Mouse (Mus musculus): ENCODE measurements at regions not wholly inside any gene's neighbourhood (a gene's known extent, or its start where the extent isn't known, plus 50 kb on each side); places are given as distances from the start of the nearest gene placed in this dataset.

DNA sequence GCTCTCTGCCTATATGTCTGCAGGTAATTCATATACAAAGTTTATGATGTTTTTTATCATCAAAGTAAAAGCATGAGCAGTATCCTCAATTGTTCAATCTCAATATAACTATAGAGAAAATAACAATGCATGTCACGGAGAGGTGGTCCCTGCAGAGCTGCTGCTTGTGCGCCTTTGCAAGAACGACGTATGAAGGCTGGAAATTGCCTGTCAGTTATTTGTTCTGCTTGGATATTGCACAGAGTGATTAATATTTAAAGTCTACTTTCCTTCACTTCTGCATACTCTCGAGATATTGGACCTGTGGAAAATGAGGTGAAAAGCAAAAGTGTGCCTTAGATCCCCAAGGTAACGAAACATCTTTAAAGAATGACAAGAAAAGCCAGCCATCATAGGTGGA lies 362.8 kb downstream of the Lmo7 start:
- Histone ChIP-seq H3K27me3 (ENCODE audit: control insufficient read depth, insufficient read depth, low read length) (no peaks in the 10 kb centered on the region), H3K4me3 (ENCODE audit: control insufficient read depth, low read depth, low read length) (no peak overlapping the region), H3K36me3 (ENCODE audit: control insufficient read depth, insufficient read depth, low read length) (no peaks in the 10 kb centered on the region), H3K4me1 (ENCODE audit: control insufficient read depth, insufficient read depth, low read length) (no peaks in the 10 kb centered on the region), H3K27ac (ENCODE audit: control insufficient read depth, insufficient read depth, low read depth, low read length) (no peak overlapping the region)
- TF ChIP-seq POLR2A (IDR thresholded peaks at IDR 0.05; ENCODE audit: control insufficient read depth, low read depth, low read length): no peak
- TF ChIP-seq CTCF (IDR thresholded peaks at IDR 0.05; ENCODE audit: control insufficient read depth, insufficient read depth, insufficient replicate concordance, low read depth, low read length): no peak

DNA sequence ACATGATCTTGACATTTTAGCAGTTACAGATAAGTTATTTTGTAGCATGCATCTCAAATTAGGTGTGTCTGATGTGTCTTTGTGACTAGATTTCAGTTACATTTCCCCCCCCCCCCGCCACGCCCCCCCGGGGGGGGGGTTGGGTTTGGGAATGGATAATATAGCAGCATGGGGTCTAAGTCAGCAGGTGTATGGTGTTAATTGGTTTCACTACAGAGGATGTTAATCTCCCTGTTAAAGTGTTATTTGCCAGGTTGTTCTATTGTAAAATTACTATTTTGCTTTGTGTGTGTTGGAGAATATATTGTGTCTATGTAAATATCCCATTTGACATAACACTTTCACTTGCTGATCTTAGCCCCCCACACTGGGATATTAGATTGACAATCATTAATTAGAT lies 319.2 kb downstream of the Lmo7 start:
- Histone ChIP-seq H3K27ac (ENCODE audit: control insufficient read depth, insufficient read depth, low read depth, low read length) (no peak overlapping the region), H3K4me1 (ENCODE audit: control insufficient read depth, insufficient read depth, low read length) (no peaks in the 10 kb centered on the region), H3K27me3 (ENCODE audit: control insufficient read depth, insufficient read depth, low read length) (no peaks in the 10 kb centered on the region), H3K36me3 (ENCODE audit: control insufficient read depth, insufficient read depth, low read length) (no peaks in the 10 kb centered on the region), H3K4me3 (ENCODE audit: control insufficient read depth, low read depth, low read length) (no peak overlapping the region)
- TF ChIP-seq POLR2A (IDR thresholded peaks at IDR 0.05; ENCODE audit: control insufficient read depth, low read depth, low read length): no peak

DNA sequence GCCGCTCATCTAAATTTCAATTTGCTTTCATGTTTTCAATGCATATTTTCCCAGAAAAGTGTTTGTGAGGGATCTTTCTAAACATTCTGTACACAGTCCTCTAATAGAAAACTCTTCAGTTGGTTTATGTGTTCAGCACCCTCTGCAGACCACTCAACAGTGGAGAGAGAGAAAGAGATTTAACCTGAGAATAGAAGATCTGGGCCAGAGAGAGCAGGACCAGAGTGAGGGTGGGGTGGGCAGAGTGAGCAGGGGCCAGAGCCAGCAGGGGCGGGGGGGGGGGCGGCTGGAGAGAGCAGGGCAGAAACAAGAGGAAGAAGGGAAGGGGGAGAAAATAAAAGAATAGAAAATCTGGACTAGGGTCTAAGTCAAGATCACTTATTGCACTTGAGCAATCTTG lies 318.7 kb downstream of the Lmo7 start:
- Histone ChIP-seq H3K36me3 (ENCODE audit: control insufficient read depth, insufficient read depth, low read length) (no peaks in the 10 kb centered on the region), H3K4me3 (ENCODE audit: control insufficient read depth, low read depth, low read length) (no peak overlapping the region), H3K27me3 (ENCODE audit: control insufficient read depth, insufficient read depth, low read length) (no peaks in the 10 kb centered on the region), H3K4me1 (ENCODE audit: control insufficient read depth, insufficient read depth, low read length) (no peaks in the 10 kb centered on the region), H3K27ac (ENCODE audit: control insufficient read depth, insufficient read depth, low read depth, low read length) (no peak overlapping the region)
- TF ChIP-seq CTCF (IDR thresholded peaks at IDR 0.05; ENCODE audit: control insufficient read depth, insufficient read depth, insufficient replicate concordance, low read depth, low read length) (no peak), POLR2A (IDR thresholded peaks at IDR 0.05; ENCODE audit: control insufficient read depth, low read depth, low read length) (no peak)

DNA sequence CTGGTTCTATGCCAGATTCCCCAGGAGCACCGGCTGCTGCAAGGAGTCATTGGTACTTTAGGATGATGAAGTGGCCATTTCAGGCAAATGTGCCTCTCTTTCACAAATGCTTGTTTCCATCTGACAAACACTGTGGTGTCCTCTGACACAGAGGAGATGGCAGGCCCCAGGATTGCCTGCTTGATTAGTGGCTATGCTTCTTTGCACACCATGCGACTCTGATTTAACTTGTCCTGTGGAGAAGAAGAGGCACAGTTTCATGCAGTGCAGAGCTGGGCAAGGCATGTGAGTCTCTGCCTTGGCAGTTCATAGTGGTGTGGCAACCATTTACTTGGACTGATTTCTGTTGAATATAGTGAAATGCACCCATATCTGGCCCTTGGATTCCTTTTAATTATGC lies 308.4 kb downstream of the Lmo7 start:
- TF ChIP-seq POLR2A (IDR thresholded peaks at IDR 0.05; ENCODE audit: control insufficient read depth, low read depth, low read length): no peak
- no peak for TF ChIP-seq CTCF (IDR thresholded peaks at IDR 0.05; ENCODE audit: control insufficient read depth, insufficient read depth, insufficient replicate concordance, low read depth, low read length)

DNA sequence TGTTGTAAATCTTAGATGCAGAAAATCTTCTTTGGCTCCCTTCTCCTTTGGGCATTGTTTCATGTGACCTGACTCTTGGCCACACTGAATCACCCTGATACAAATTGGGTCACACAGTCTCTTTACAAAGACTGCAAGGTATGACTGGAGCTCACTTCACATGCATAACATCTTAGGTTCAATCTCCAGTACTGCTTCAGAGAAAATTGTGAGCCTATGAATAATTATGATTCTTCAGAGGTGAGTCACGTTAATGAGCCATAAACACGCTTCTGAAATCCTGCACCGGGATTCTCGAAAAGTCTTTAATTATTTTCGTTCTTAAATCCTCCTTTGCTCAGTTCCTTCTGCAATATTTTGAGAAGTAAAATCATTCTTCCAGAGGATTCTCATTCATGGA lies 307.7 kb downstream of the Lmo7 start:
- H3K4me1 ChIP-seq (ENCODE audit: control insufficient read depth, insufficient read depth, low read length): no peaks in the 10 kb centered on the region
- no peaks in the 10 kb centered on the region for H3K36me3 ChIP-seq (ENCODE audit: control insufficient read depth, insufficient read depth, low read length)
- no peak overlapping the region for H3K4me3 ChIP-seq (ENCODE audit: control insufficient read depth, low read depth, low read length)
- H3K27ac ChIP-seq (ENCODE audit: control insufficient read depth, insufficient read depth, low read depth, low read length): no peak overlapping the region
- TF ChIP-seq POLR2A (IDR thresholded peaks at IDR 0.05; ENCODE audit: control insufficient read depth, low read depth, low read length) (no peak), CTCF (IDR thresholded peaks at IDR 0.05; ENCODE audit: control insufficient read depth, insufficient read depth, insufficient replicate concordance, low read depth, low read length) (no peak)
- no peaks in the 10 kb centered on the region for H3K27me3 ChIP-seq (ENCODE audit: control insufficient read depth, insufficient read depth, low read length)

More for the DNA sequence above, 308.4 kb downstream of the Lmo7 start:
- H3K4me1 ChIP-seq (ENCODE audit: control insufficient read depth, insufficient read depth, low read length): no peaks in the 10 kb centered on the region
- H3K4me3 ChIP-seq (ENCODE audit: control insufficient read depth, low read depth, low read length): no peak overlapping the region
- H3K36me3 ChIP-seq (ENCODE audit: control insufficient read depth, insufficient read depth, low read length): no peaks in the 10 kb centered on the region
- H3K27me3 ChIP-seq (ENCODE audit: control insufficient read depth, insufficient read depth, low read length): no peaks in the 10 kb centered on the region
- H3K27ac ChIP-seq (ENCODE audit: control insufficient read depth, insufficient read depth, low read depth, low read length): no peak overlapping the region

DNA sequence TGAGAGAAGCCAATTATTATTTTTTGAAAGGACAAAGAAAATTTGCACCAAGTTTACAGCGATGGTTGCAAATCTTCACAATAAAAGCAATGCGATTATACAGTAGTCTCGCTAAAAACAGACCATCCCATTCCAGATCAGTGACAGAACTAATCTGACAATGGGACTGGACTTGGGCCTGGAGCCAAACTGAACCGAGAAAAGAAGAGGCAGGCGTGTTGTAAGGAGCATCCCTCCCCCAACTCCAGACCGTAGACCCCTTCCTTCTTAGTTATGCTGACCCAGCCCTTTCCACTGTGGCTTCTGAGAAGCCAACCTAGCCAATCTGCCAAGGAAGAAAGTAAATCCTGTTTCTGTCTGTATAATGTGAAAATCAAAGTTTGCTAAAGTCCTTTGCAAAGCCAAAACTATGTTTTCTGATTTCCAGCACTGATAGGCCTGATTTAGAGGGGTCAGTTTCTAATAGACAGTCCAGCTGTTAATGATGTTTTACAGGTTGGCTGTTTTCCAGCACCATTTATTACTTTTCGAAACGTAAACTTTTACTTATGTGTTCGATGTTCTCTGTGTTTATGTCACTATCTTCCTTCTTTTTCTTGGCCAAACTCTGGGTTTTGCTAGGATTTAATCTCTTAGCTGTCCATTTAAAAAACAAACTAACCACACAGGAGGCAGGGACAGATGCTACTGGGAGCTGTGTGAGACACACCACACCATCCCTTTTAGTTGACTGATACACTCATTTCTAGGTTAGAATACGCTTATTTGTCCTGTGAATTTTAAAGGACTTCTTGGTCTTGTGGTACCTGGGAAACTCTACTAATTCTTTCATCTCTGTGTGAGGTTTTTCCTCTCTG lies 301.5 kb downstream of the Lmo7 start:
- no peak overlapping the region for H3K27ac ChIP-seq (ENCODE audit: control insufficient read depth, insufficient read depth, low read depth, low read length)
- H3K4me1 ChIP-seq (ENCODE audit: control insufficient read depth, insufficient read depth, low read length): no peaks in the 10 kb centered on the region
- no peaks in the 10 kb centered on the region for H3K36me3 ChIP-seq (ENCODE audit: control insufficient read depth, insufficient read depth, low read length)
- TF ChIP-seq CTCF (IDR thresholded peaks at IDR 0.05; ENCODE audit: control insufficient read depth, insufficient read depth, insufficient replicate concordance, low read depth, low read length) (no peak), POLR2A (IDR thresholded peaks at IDR 0.05; ENCODE audit: control insufficient read depth, low read depth, low read length) (no peak)
- no peak overlapping the region for H3K4me3 ChIP-seq (ENCODE audit: control insufficient read depth, low read depth, low read length)
- H3K27me3 ChIP-seq (ENCODE audit: control insufficient read depth, insufficient read depth, low read length): no peaks in the 10 kb centered on the region

DNA sequence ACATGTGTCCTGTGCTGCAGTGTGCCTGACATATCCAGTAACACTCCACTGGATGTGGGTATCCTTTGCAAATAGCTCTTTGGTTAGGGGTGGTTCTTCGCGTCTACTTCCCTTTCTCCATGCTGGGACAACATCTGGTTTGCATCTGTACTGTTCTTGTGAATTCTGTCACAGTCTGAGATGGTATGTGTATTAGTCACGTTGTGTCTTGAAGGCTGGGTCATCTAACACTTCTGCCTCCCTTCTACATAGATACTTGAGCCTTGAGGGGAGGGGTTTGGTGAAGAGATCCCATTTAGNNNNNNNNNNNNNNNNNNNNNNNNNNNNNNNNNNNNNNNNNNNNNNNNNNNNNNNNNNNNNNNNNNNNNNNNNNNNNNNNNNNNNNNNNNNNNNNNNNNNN lies 294.9 kb downstream of the Lmo7 start:
- H3K36me3 ChIP-seq (ENCODE audit: control insufficient read depth, insufficient read depth, low read length): no peaks in the 10 kb centered on the region
- H3K4me1 ChIP-seq (ENCODE audit: control insufficient read depth, insufficient read depth, low read length): peaks cover 6% of the 10 kb centered on the region
- no peaks in the 10 kb centered on the region for H3K27me3 ChIP-seq (ENCODE audit: control insufficient read depth, insufficient read depth, low read length)
- H3K4me3 ChIP-seq (ENCODE audit: control insufficient read depth, low read depth, low read length): no peak overlapping the region
- no peak for TF ChIP-seq POLR2A (IDR thresholded peaks at IDR 0.05; ENCODE audit: control insufficient read depth, low read depth, low read length)
- TF ChIP-seq CTCF (IDR thresholded peaks at IDR 0.05; ENCODE audit: control insufficient read depth, insufficient read depth, insufficient replicate concordance, low read depth, low read length): no peak
- H3K27ac ChIP-seq (ENCODE audit: control insufficient read depth, insufficient read depth, low read depth, low read length): no peak overlapping the region
